Mouse (Mus musculus): ENCODE data around the gene Pnmal1.

Gene Pnmal1

GRCm38 (mm10) chr7:16991681-16992450 lies 32.4 kb downstream of the Pnmal1 start:
- in situ Hi-C loops (cut with MboI, MseI): loop anchor here in 1 of 2 experiments (10.0 kb wide), 1 partner anchor 47 kb away; the partner anchor contains the start of gene Pnmal2

GRCm38 (mm10) chr7:16992451-16992807 lies 33.0 kb downstream of the Pnmal1 start, which contains the start of gene Ccdc8:
TSS of gene Ccdc8 (plus strand) at chr7:16992708.
- in situ Hi-C loops (cut with MboI, MseI): loop anchor here in 1 of 2 experiments (10.0 kb wide), 1 partner anchor 48 kb away; the partner anchor contains the start of gene Pnmal2

GRCm38 (mm10) chr7:16993651-16994399 lies 34.3 kb downstream of the Pnmal1 start:
- in situ Hi-C loops (cut with MboI, MseI): loop anchor here in 1 of 2 experiments (10.0 kb wide), 1 partner anchor 49 kb away; the partner anchor contains the start of gene Pnmal2

- in situ Hi-C loops (cut with MboI, MseI): loop anchor here in 1 of 2 experiments (10.0 kb wide), 1 partner anchor 50 kb away; the partner anchor contains the start of gene Pnmal2
These were observed 34.9 kb downstream of the Pnmal1 start for GRCm38 (mm10) chr7:16994400-16994799.

- in situ Hi-C loops (cut with MboI, MseI): loop anchor here (5.0 to 10.0 kb wide), 2 partner anchors 43 to 51 kb away; partner anchors contain the start of gene Pnmal2 (in 1 of the 2)
These were observed 35.9 kb downstream of the Pnmal1 start for GRCm38 (mm10) chr7:16995345-16995744.

GRCm38 (mm10) chr7:16999233-16999632 lies 39.8 kb downstream of the Pnmal1 start:
- in situ Hi-C loops (cut with MboI, MseI): loop anchor here (5.0 to 10.0 kb wide), 2 partner anchors 47 to 54 kb away; partner anchors contain the start of gene Pnmal2 (in 1 of the 2)

- in situ Hi-C loops (cut with MboI, MseI): loop anchor here (5.0 to 10.0 kb wide), 3 partner anchors 47 to 55 kb away; partner anchors contain the start of gene Pnmal2 (in 1 of the 2)
These were observed 40.2 kb downstream of the Pnmal1 start for GRCm38 (mm10) chr7:16999650-17000049.

GRCm38 (mm10) chr7:17002375-17003195 lies 43.1 kb downstream of the Pnmal1 start:
- in situ Hi-C loops (cut with MboI, MseI): loop anchor here in 1 of 2 experiments (5.0 kb wide), 1 partner anchor 50 kb away; no protein-coding TSS in a partner anchor

GRCm38 (mm10) chr7:17003230-17003960 lies 43.9 kb downstream of the Pnmal1 start:
- in situ Hi-C loops (cut with MboI, MseI): loop anchor here in 1 of 2 experiments (5.0 kb wide), 1 partner anchor 49 kb away; no protein-coding TSS in a partner anchor

GRCm38 (mm10) chr7:17004716-17005115 lies 45.2 kb downstream of the Pnmal1 start:
- in situ Hi-C loops (cut with MboI, MseI): loop anchor here (5.0 kb wide), 2 partner anchors 48 to 63 kb away; no protein-coding TSS in a partner anchor

GRCm38 (mm10) chr7:17007300-17007699 lies 47.8 kb downstream of the Pnmal1 start:
- in situ Hi-C loops (cut with MboI, MseI): loop anchor here in 1 of 2 experiments (5.0 kb wide), 1 partner anchor 60 kb away; no protein-coding TSS in a partner anchor

- in situ Hi-C loops (cut with MboI, MseI): loop anchor here in 1 of 2 experiments (5.0 kb wide), 1 partner anchor 58 kb away; no protein-coding TSS in a partner anchor
These were observed 50.0 kb downstream of the Pnmal1 start for GRCm38 (mm10) chr7:17009326-17010009.

GRCm38 (mm10) chr7:17010010-17010347 lies 50.5 kb downstream of the Pnmal1 start:
- in situ Hi-C loops (cut with MboI, MseI): no loop called here

GRCm38 (mm10) chr7:17011909-17012590 lies 52.6 kb downstream of the Pnmal1 start:
- in situ Hi-C loops (cut with MboI, MseI): no loop called here

Data from T-helper 17 cell (primary cell).